ENCODE assay signal across 14 mouse cellular contexts in the genomic region with DNA sequence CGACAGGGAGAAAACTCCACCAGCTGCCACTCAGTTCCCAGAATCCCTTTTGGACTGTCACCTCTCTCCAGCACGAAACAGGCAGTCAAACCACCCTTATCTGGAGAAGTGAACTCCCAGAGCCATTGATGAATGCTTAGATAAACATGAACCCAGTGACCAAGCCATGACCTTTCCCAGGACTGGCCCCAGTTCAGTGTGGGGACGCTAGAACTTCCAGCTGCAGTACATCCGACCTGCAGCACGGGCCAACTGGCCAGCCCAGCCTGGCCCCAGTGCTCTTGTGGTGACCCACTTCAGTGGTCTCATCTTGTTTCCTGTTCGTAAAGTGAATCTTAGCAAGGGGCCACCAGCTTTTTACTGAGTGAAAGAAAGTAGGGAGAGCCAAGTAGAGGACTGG. TPM values are rescaled to one million over a fixed set of nuclear protein-coding genes. Genes with fewer than 3 reads are reported as not detected.
DNase-seq lines count a peak whose midpoint lies in the region; ATAC-seq lines count a peak whose summit lies in the region.
"Had no signal": no experiment of that assay in that cellular context is flagged by ENCODE, and none has a peak within 500 bp of the region (broad histone marks: within the 10 kb centered on the region; RNA-seq: fewer than 3 reads in every experiment).

No protein-coding gene starts in this region.

- intact Hi-C loops in left cerebral cortex, postnatal 36 days (cut with DNase I), result no loop called here
- intact Hi-C loops in left cerebral cortex, postnatal 10 days (cut with DNase I), result loop anchor here (5.0 kb wide), 1 partner anchor 39 kb away; no protein-coding TSS in a partner anchor

- no peak for ATAC-seq in heart, embryonic 11.5 days (replicated peaks; ENCODE audit: insufficient number of reproducible peaks, low FRiP score, low TSS enrichment)
- ATAC-seq in liver, embryonic 11.5 days (replicated peaks; ENCODE audit: low FRiP score), result peak; percentile 56
- ATAC-seq: CD4-positive, CD25-positive, alpha-beta regulatory T cell, adult 4 months; intestine, embryonic 15.5 days; Patski had no signal

- DNase-seq in heart, adult 11 months, result peak; percentile 93
- peak; percentile 43 for DNase-seq in adipocyte (ENCODE audit: low spot score)
- peak; percentile 42 for DNase-seq in gastrocnemius, postnatal 25 days
- no peak for DNase-seq in liver, embryonic 11.5 days (ENCODE audit: low spot score)
- DNase-seq in left cerebral cortex, postnatal 36 days (ENCODE audit: low spot score in 2 of 2), result no peak
- DNase-seq in spleen, postnatal 36 days (ENCODE audit: low spot score in 2 of 2), result no peak
- no peak for DNase-seq in left cerebral cortex, postnatal 10 days (ENCODE audit: extremely low spot score in 1 of 2, low spot score in 2 of 2)
- DNase-seq: cerebellum, postnatal 36 days had no signal

- no peak overlapping the region for H3K27ac ChIP-seq in heart, embryonic 11.5 days (ENCODE audit: low read depth, low read length)
- H3K27ac ChIP-seq in liver, embryonic 11.5 days (ENCODE audit: low read depth, low read length), result no peak overlapping the region; the same call in 1 of the 2 replicates
- H3K27ac ChIP-seq: intestine, embryonic 15.5 days; macrophage had no signal

- H3K36me3 ChIP-seq in heart, embryonic 11.5 days (ENCODE audit: control insufficient read depth, insufficient read depth, low read length), result no peaks in the 10 kb centered on the region
- no peaks in the 10 kb centered on the region for H3K36me3 ChIP-seq in liver, embryonic 11.5 days (ENCODE audit: control insufficient read depth, insufficient read depth, low read length)
- H3K36me3 ChIP-seq: intestine, embryonic 15.5 days had no signal

- WGBS in heart, embryonic 11.5 days (ENCODE audit: insufficient replicate concordance), result 20% methylated on average over 6 of the region's 6 CpGs
- 23% methylated on average over 6 of the region's 6 CpGs for whole genome bisulfite sequencing in liver, embryonic 11.5 days

- H3K4me3 ChIP-seq in heart, embryonic 11.5 days (ENCODE audit: low read depth, low read length), result no peak overlapping the region
- no peak overlapping the region for H3K4me3 ChIP-seq in liver, embryonic 11.5 days (ENCODE audit: low read depth, low read length)
- H3K4me3 ChIP-seq: erythroblast, embryonic 14.5 days; intestine, embryonic 15.5 days had no signal

- H3K9ac ChIP-seq in heart, embryonic 11.5 days (ENCODE audit: low read depth, low read length), result no peak overlapping the region
- no peak overlapping the region for H3K9ac ChIP-seq in liver, embryonic 11.5 days (ENCODE audit: low read depth, low read length)
- H3K9ac ChIP-seq: intestine, embryonic 15.5 days had no signal

- H3K9me3 ChIP-seq in heart, embryonic 11.5 days (replicated peaks; ENCODE audit: control insufficient read depth, low read length), result no peaks in the 10 kb centered on the region
- no peaks in the 10 kb centered on the region for H3K9me3 ChIP-seq in liver, embryonic 11.5 days (ENCODE audit: control insufficient read depth, low read length)
- H3K9me3 ChIP-seq: intestine, embryonic 15.5 days had no signal

- no peaks in the 10 kb centered on the region for H3K27me3 ChIP-seq in heart, embryonic 11.5 days (ENCODE audit: control insufficient read depth, insufficient read depth, low read length)
- H3K27me3 ChIP-seq in liver, embryonic 11.5 days (replicated peaks; ENCODE audit: control insufficient read depth, insufficient read depth, low read length), result 0 out of 2 replicates have a peak, but pooled peaks cover 4% of the 10 kb centered on the region
- H3K27me3 ChIP-seq: intestine, embryonic 15.5 days; Patski had no signal

- no peak overlapping the region for H3K4me2 ChIP-seq in heart, embryonic 11.5 days
- H3K4me2 ChIP-seq in liver, embryonic 11.5 days, result no peak overlapping the region
- H3K4me2 ChIP-seq: intestine, embryonic 15.5 days had no signal

- peaks cover 10% of the 10 kb centered on the region; the same call in 1 of the 2 replicates for H3K4me1 ChIP-seq in heart, embryonic 11.5 days (ENCODE audit: control insufficient read depth, insufficient read depth, low read length)
- H3K4me1 ChIP-seq in liver, embryonic 11.5 days (replicated peaks; ENCODE audit: control insufficient read depth, insufficient read depth, low read length), result peaks cover 2% of the 10 kb centered on the region; the same call in 1 of the 2 replicates

RNA-seq across cellular contexts. Expression of a gene that starts 36.3 kb away (rescaled TPM):
- polyA plus RNA-seq in heart, embryonic 11.5 days (2014; fragmentation: Nextera tagmentation; extraction: Ambion mirVana), result 3.1 and 3.6 TPM in 2 replicates
- 1 to 10 TPM; 4.1 to 6.9 TPM for total RNA-seq in gastrocnemius, postnatal 25 days (2021)
- 0.92 and 0.97 TPM in 2 replicates for polyA plus RNA-seq in liver, embryonic 11.5 days (2014; fragmentation: Nextera tagmentation; extraction: Ambion mirVana)
- total RNA-seq in left cerebral cortex, postnatal 36 days (2021), result 1 to 10 TPM; 4.9 to 5.0 TPM
- 1 to 10 TPM; 4.2 to 6.2 TPM for total RNA-seq in left cerebral cortex, postnatal 10 days (2021)
- polyA plus RNA-seq: CD4-positive, CD25-positive, alpha-beta regulatory T cell, adult 4 months; erythroblast, embryonic 14.5 days had no signal

RNA-seq across cellular contexts. Expression of a gene that starts 58.6 kb away (rescaled TPM):
- 55.8 and 63.2 TPM in 2 replicates for polyA plus RNA-seq in heart, embryonic 11.5 days (2014; fragmentation: Nextera tagmentation; extraction: Ambion mirVana)
- 1 to 10 TPM; 2.1 to 3.0 TPM for total RNA-seq in gastrocnemius, postnatal 25 days (2021)
- 8.2 and 9.4 TPM in 2 replicates for polyA plus RNA-seq in liver, embryonic 11.5 days (2014; fragmentation: Nextera tagmentation; extraction: Ambion mirVana)
- total RNA-seq in left cerebral cortex, postnatal 36 days (2021), result 1 to 10 TPM; 1.0 to 2.8 TPM
- total RNA-seq in left cerebral cortex, postnatal 10 days (2021), result 1 to 10 TPM; 1.8 to 2.7 TPM
- polyA plus RNA-seq: CD4-positive, CD25-positive, alpha-beta regulatory T cell, adult 4 months; erythroblast, embryonic 14.5 days; macrophage had no signal

RNA-seq across cellular contexts. Expression of a gene that starts 59.4 kb away (rescaled TPM):
- polyA plus RNA-seq in heart, embryonic 11.5 days (2014; fragmentation: Nextera tagmentation; extraction: Ambion mirVana), result 23.3 and 23.7 TPM in 2 replicates
- total RNA-seq in gastrocnemius, postnatal 25 days (2021), result 10 to 100 TPM; 19.0 to 19.3 TPM
- 27.2 and 31.6 TPM in 2 replicates for polyA plus RNA-seq in liver, embryonic 11.5 days (2014; fragmentation: Nextera tagmentation; extraction: Ambion mirVana)
- total RNA-seq in left cerebral cortex, postnatal 36 days (2021), result 10 to 100 TPM; 28.4 to 31.8 TPM
- 10 to 100 TPM; 27.6 to 31.2 TPM for total RNA-seq in left cerebral cortex, postnatal 10 days (2021)

Comparison
In these comparisons a context has a peak if more than half of its experiments do, and no peak if none do; other contexts are left out.
1. DNase-seq: peak in heart, adult 11 months (single experiment), adipocyte (single experiment) and gastrocnemius, postnatal 25 days (single experiment); none in liver, embryonic 11.5 days (single experiment), left cerebral cortex, postnatal 36 days (0 of 2), spleen, postnatal 36 days (0 of 2) and left cerebral cortex, postnatal 10 days (0 of 2).